Mouse (Mus musculus): Measurements from ENCODE around the gene Edn2.

Gene Edn2

GRCm38 (mm10) chr4:120204357-120204942 lies 43.4 kb downstream of the Edn2 start:
- DNase-seq (ENCODE audit: low read depth, low spot score): no peak

GRCm38 (mm10) chr4:120206471-120206891 lies 45.5 kb downstream of the Edn2 start:
- DNase-seq (ENCODE audit: low read depth, low spot score): no peak

GRCm38 (mm10) chr4:120212080-120212479 lies 51.1 kb downstream of the Edn2 start:
- peak; percentile 34 for DNase-seq (ENCODE audit: low read depth, low spot score)

- DNase-seq (ENCODE audit: low read depth, low spot score): no peak
Observed at GRCm38 (mm10) chr4:120212812-120213211, 51.8 kb downstream of the Edn2 start.

GRCm38 (mm10) chr4:120215915-120216591 lies 55.0 kb downstream of the Edn2 start:
- DNase-seq (ENCODE audit: low read depth, low spot score): peak; percentile 81

- DNase-seq (ENCODE audit: low read depth, low spot score): peak; percentile 83
Observed at GRCm38 (mm10) chr4:120216883-120217282, 55.9 kb downstream of the Edn2 start.
